Mouse (Mus musculus): ENCODE measurements around the gene Smarcc2.

DNA sequence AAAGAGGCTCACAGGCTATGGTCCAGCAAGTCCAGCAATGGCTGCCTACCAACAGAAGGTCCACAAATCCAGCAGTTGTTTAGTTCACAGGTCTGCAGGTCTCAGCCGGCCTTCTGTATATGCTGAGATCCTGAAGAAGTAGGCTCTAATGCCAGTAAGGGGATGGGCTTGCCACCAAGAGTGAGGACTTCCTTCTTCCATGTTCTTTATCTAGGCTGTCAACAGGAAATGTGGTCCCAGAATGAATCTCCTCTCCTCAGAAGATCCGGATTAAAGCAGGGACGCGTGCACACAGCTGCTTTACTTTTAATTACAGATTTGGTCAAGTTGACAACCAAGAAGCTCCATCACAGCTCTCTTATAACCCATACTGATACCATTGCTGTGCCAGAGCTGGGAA is 13.6 kb upstream of the Smarcc2 start:
- TF ChIP-seq CTCF (IDR thresholded peaks at IDR 0.05; ENCODE audit: low read depth, low read length) (no peak), EP300 (IDR thresholded peaks at IDR 0.05; ENCODE audit: insufficient read depth, low read depth, low read length) (no peak)

Data from ES-Bruce4 (cell line).